Mouse (Mus musculus) CD8-positive naive resting alpha-beta T cell, adult 57 days (primary cell): Measurements from ENCODE around the gene Gm28079. TPM values are rescaled to one million over a fixed set of nuclear protein-coding genes. Genes with fewer than 3 reads are reported as not detected.

Experiments used
- total RNA-seq: library from RNA; stranded (reverse); gene quantifications from one replicate; pipeline ENCODE4 v1.2.4, GENCODE M21; 2023

Gene Gm28079
- total RNA-seq: not detected

DNA sequence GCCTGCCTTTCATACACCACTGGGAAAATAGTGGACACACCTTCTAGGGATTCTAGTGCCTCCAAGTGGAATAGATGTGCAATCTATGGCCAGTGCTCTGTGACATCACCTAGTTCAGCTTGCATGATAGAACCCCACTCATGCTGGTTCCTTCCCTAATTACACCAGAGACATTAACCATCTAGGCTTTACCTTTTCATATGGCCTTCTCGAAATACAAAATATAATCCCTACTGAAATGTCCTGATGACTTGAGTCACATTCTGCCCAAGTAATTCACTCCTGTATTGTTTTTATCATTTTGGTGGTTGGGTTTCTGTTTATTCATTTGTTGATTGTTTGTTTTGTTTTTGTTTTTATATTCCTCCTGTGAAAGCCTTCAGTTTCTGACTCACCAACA is at the start of gene Gm28079:
Gm28079 (minus strand) TSS at position 101 of the 400 bp plus-strand sequence.

